Mouse (Mus musculus) heart, adult 2 months (tissue): ENCODE measurements at regions not wholly inside any gene's neighbourhood (a gene's known extent, or its start where the extent isn't known, plus 50 kb on each side); places are given as distances from the start of the nearest gene placed in this dataset.

Source experiments
- DNase-seq, 2 experiments: peaks; one replicate each; pipeline ENCODE4 v3.0.0; 2021
- H3K27ac ChIP-seq: fragments of 200-600 bp; 2 replicates; pipeline ENCODE4 v1.8.1; 2022
- H3K27me3 ChIP-seq: fragments of 200-500 bp; 2 replicates; pipeline ENCODE4 v1.6.1; 2012; ENCODE audit warnings: mild to moderate bottlenecking, low read length, inconsistent platforms, mixed read lengths; ENCODE audit not compliant: control insufficient read depth, insufficient read depth
- H3K36me3 ChIP-seq: fragments of 200-500 bp; 2 replicates; pipeline ENCODE4 v1.6.1; 2012; ENCODE audit warnings: low read length, inconsistent platforms; ENCODE audit not compliant: control insufficient read depth, insufficient read depth
- H3K4me1 ChIP-seq: fragments of 200-500 bp; 2 replicates; pipeline ENCODE4 v1.6.1; 2011; ENCODE audit warnings: low read length; ENCODE audit not compliant: control insufficient read depth, insufficient read depth
- H3K4me3 ChIP-seq: fragments of 200-600 bp; 2 replicates; pipeline ENCODE4 v1.8.1; 2022
- H3K79me2 ChIP-seq: fragments of 200-500 bp; replicated peaks from 2 replicates; pipeline ENCODE4 v1.6.1; 2012; ENCODE audit warnings: mild to moderate bottlenecking, inconsistent platforms, low read length, moderate library complexity, mixed read lengths; ENCODE audit not compliant: control insufficient read depth, insufficient read depth
- H3K9ac ChIP-seq: fragments of 200-500 bp; 2 replicates; pipeline ENCODE4 v1.6.1; 2012; ENCODE audit warnings: low read depth, mild to moderate bottlenecking, control low read depth, inconsistent platforms, low read length, mixed read lengths
- CTCF ChIP-seq: fragments of 200-600 bp; IDR thresholded peaks from 2 replicates; pipeline ENCODE4 v1.8.1; 2022; ENCODE audit warnings: antibody characterized with exemption, mild to moderate bottlenecking, moderate library complexity
- EP300 ChIP-seq: fragments of 200-500 bp; IDR thresholded peaks from 2 replicates; pipeline ENCODE4 v1.6.1; 2011; ENCODE audit warnings: low read depth, low read length, control low read depth; ENCODE audit not compliant: insufficient read depth
- POLR2A ChIP-seq: fragments of 200-500 bp; IDR thresholded peaks from 2 replicates; pipeline ENCODE4 v1.6.1; 2011; ENCODE audit warnings: mild to moderate bottlenecking, low read depth, low read length, control low read depth; ENCODE audit not compliant: insufficient read depth
- WGBS: fragments of 180-500 bp; shearing (Covaris S2); methylation state at CpG from one replicate; pipeline ENCODE4 v1.1.7; 2018; 5-methylcytosine and 5-hydroxymethylcytosine counted together
- intact Hi-C: fragments of 180-260 bp; cut with DNase I; formaldehyde crosslinking; loops from one replicate; pipeline ENCODE4 v1.15.1; 2025

GRCm38 (mm10) chr17:9764701-9765359 is 95.3 kb upstream of the Pabpc6 start:
- H3K4me3 ChIP-seq: peak overlapping the region; percentile 48
- TF ChIP-seq EP300: peak; percentile 84; the same call in 1 of the 2 replicates
- peak; percentile 43; the same call in 1 of the 2 replicates for TF ChIP-seq POLR2A
- no peak for TF ChIP-seq CTCF
- intact Hi-C loops: loop anchor here (2.0 kb wide), 1 partner anchor 330 kb away; no protein-coding TSS in a partner anchor
- DNase-seq: peak; percentile 60 to 64
- H3K36me3 ChIP-seq: peaks cover 7% of the 10 kb centered on the region
- peak overlapping the region; percentile 77 for H3K9ac ChIP-seq
- H3K27me3 ChIP-seq: no peaks in the 10 kb centered on the region
- H3K27ac ChIP-seq: peak overlapping the region; percentile 80
- H3K79me2 ChIP-seq: no peaks in the 10 kb centered on the region
- peaks cover 19% of the 10 kb centered on the region for H3K4me1 ChIP-seq
- WGBS: 3% methylated on average over 22 of the region's 22 CpGs

- peak overlapping the region; percentile 83 for H3K27ac ChIP-seq
Observed at GRCm38 (mm10) chr17:9764041-9764606, 94.6 kb upstream of the Pabpc6 start.

GRCm38 (mm10) chr17:9763110-9763509 is 93.6 kb upstream of the Pabpc6 start:
- Histone ChIP-seq H3K27me3 (no peaks in the 10 kb centered on the region), H3K4me1 (peaks cover 13% of the 10 kb centered on the region), H3K36me3 (peaks cover 2% of the 10 kb centered on the region; the same call in 1 of the 2 replicates), H3K9ac (no peak overlapping the region), H3K79me2 (no peaks in the 10 kb centered on the region), H3K27ac (peak overlapping the region; percentile 4; the same call in 1 of the 2 replicates), H3K4me3 (no peak overlapping the region)
- no peak for DNase-seq
- 48% methylated on average over 9 of the region's 9 CpGs for WGBS
- intact Hi-C loops: loop anchor here (2.0 kb wide), 1 partner anchor 186 kb away; no protein-coding TSS in a partner anchor
- TF ChIP-seq CTCF (no peak), EP300 (no peak), POLR2A (no peak)

More at GRCm38 (mm10) chr17:9764041-9764606, 94.6 kb upstream of the Pabpc6 start:
- peak in 1 of 2 experiments; percentile 48 for DNase-seq
- 30% methylated on average over 9 of the region's 9 CpGs for WGBS
- Histone ChIP-seq H3K4me3 (peak overlapping the region; percentile 38), H3K4me1 (peaks cover 19% of the 10 kb centered on the region), H3K79me2 (no peaks in the 10 kb centered on the region), H3K27me3 (no peaks in the 10 kb centered on the region), H3K9ac (peak overlapping the region; percentile 63), H3K36me3 (peaks cover 4% of the 10 kb centered on the region)
- TF ChIP-seq CTCF (no peak), POLR2A (peak; percentile 37; the same call in 1 of the 2 replicates)
- intact Hi-C loops: loop anchor here (2.0 kb wide), 1 partner anchor 331 kb away; no protein-coding TSS in a partner anchor

GRCm38 (mm10) chr17:9762436-9762835 is 92.9 kb upstream of the Pabpc6 start:
- Histone ChIP-seq H3K9ac (no peak overlapping the region), H3K4me1 (peaks cover 14% of the 10 kb centered on the region), H3K79me2 (no peaks in the 10 kb centered on the region), H3K27ac (no peak overlapping the region; the same call in 1 of the 2 replicates), H3K36me3 (peaks cover 2% of the 10 kb centered on the region; the same call in 1 of the 2 replicates), H3K27me3 (no peaks in the 10 kb centered on the region), H3K4me3 (no peak overlapping the region)
- TF ChIP-seq EP300: no peak
- no peak for TF ChIP-seq POLR2A
- TF ChIP-seq CTCF: no peak
- DNase-seq: no peak
- intact Hi-C loops: loop anchor here (2.0 kb wide), 1 partner anchor 186 kb away; no protein-coding TSS in a partner anchor
- 84% methylated on average over 7 of the region's 7 CpGs for WGBS

- H3K79me2 ChIP-seq: no peaks in the 10 kb centered on the region
- H3K27ac ChIP-seq: peak overlapping the region; percentile 89
- H3K36me3 ChIP-seq: peaks cover 2% of the 10 kb centered on the region; the same call in 1 of the 2 replicates
- DNase-seq: no peak
- H3K4me1 ChIP-seq: peaks cover 13% of the 10 kb centered on the region
- intact Hi-C loops: loop anchor here (2.0 kb wide), 1 partner anchor 134 kb away; no protein-coding TSS in a partner anchor
- H3K9ac ChIP-seq: no peak overlapping the region
- no peaks in the 10 kb centered on the region for H3K27me3 ChIP-seq
- TF ChIP-seq EP300 (no peak), POLR2A (no peak), CTCF (no peak)
- H3K4me3 ChIP-seq: no peak overlapping the region
- 16% methylated on average over 2 of the region's 2 CpGs for WGBS
Observed at GRCm38 (mm10) chr17:9760706-9761059, 91.2 kb upstream of the Pabpc6 start.

GRCm38 (mm10) chr17:9760026-9760705 is 90.6 kb upstream of the Pabpc6 start:
- Histone ChIP-seq H3K27me3 (no peaks in the 10 kb centered on the region), H3K4me1 (peaks cover 13% of the 10 kb centered on the region), H3K4me3 (no peak overlapping the region), H3K9ac (no peak overlapping the region), H3K36me3 (peaks cover 2% of the 10 kb centered on the region; the same call in 1 of the 2 replicates), H3K79me2 (no peaks in the 10 kb centered on the region), H3K27ac (peak overlapping the region; percentile 89)
- intact Hi-C loops: loop anchor here (2.0 kb wide), 1 partner anchor 135 kb away; no protein-coding TSS in a partner anchor
- TF ChIP-seq POLR2A: no peak
- 0 out of 2 replicates have a peak, but pooled peaks have one; percentile 6 for TF ChIP-seq EP300
- no peak for DNase-seq
- 25% methylated on average over 8 of the region's 8 CpGs for WGBS
